Mouse (Mus musculus) midbrain, embryonic 13.5 days (tissue): ENCODE results near the gene Rps18. TPM values are rescaled to one million over a fixed set of nuclear protein-coding genes. Genes with fewer than 3 reads are reported as not detected.
A peak's percentile ranks its signal among the peaks of the same experiment; 100 is the strongest.
"Not testable (repeated sequence)": the region's sequence is repeated elsewhere in the genome, so short reads cannot be mapped to it uniquely, and the experiment has no call there.

ENCODE experiments used
- ATAC-seq: fragments of 200-750 bp; cut with Nextera tagmentation; 2 replicates; pipeline ENCODE4 v1.8.0; 2017; ENCODE audit warnings: mild to moderate bottlenecking, moderate TSS enrichment, moderate library complexity
- H3K27ac ChIP-seq: fragments of 300-500 bp; sonication (generic); 2 replicates; pipeline ENCODE4 v1.5.1; 2015; ENCODE audit warnings: inconsistent platforms, mild to moderate bottlenecking, moderate library complexity
- H3K27me3 ChIP-seq: fragments of 300-500 bp; sonication (generic); 2 replicates; pipeline ENCODE4 v1.6.1; 2015; ENCODE audit warnings: mild to moderate bottlenecking, inconsistent platforms
- H3K36me3 ChIP-seq: fragments of 300-500 bp; sonication (generic); 2 replicates; pipeline ENCODE4 v1.6.1; 2015; ENCODE audit warnings: mild to moderate bottlenecking, inconsistent platforms
- H3K4me1 ChIP-seq: fragments of 300-500 bp; sonication (generic); replicated peaks from 2 replicates; pipeline ENCODE4 v1.6.1; 2015; ENCODE audit warnings: inconsistent platforms
- H3K4me2 ChIP-seq: fragments of 300-500 bp; sonication (generic); replicated peaks from 2 replicates; pipeline ENCODE4 v1.6.1; 2015; ENCODE audit warnings: moderate library complexity, mild to moderate bottlenecking, inconsistent platforms
- H3K4me3 ChIP-seq: fragments of 300-500 bp; sonication (generic); replicated peaks from 2 replicates; pipeline ENCODE4 v1.5.1; 2015; ENCODE audit warnings: mild to moderate bottlenecking, inconsistent platforms
- H3K9ac ChIP-seq: fragments of 300-500 bp; sonication (generic); replicated peaks from 2 replicates; pipeline ENCODE4 v1.6.1; 2015; ENCODE audit warnings: mild to moderate bottlenecking, inconsistent platforms
- H3K9me3 ChIP-seq: fragments of 300-500 bp; sonication (generic); 2 replicates; pipeline ENCODE4 v1.6.1; 2016; ENCODE audit warnings: mild to moderate bottlenecking, inconsistent platforms
- WGBS: fragments of 180-500 bp; shearing (Covaris S2); methylation state at CpG from one replicate; pipeline ENCODE4 v1.1.7; 2015; 5-methylcytosine and 5-hydroxymethylcytosine counted together
- polyA plus RNA-seq: library from polyadenylated mRNA; unstranded; fragments of >200 nt; fragmentation: Nextera tagmentation; extraction: Ambion mirVana; gene quantifications from 2 replicates; pipeline ENCODE4 v1.2.1, GENCODE M21; 2015

Rps18 gene
- 918 and 949 TPM in 2 replicates for polyA plus RNA-seq

DNA sequence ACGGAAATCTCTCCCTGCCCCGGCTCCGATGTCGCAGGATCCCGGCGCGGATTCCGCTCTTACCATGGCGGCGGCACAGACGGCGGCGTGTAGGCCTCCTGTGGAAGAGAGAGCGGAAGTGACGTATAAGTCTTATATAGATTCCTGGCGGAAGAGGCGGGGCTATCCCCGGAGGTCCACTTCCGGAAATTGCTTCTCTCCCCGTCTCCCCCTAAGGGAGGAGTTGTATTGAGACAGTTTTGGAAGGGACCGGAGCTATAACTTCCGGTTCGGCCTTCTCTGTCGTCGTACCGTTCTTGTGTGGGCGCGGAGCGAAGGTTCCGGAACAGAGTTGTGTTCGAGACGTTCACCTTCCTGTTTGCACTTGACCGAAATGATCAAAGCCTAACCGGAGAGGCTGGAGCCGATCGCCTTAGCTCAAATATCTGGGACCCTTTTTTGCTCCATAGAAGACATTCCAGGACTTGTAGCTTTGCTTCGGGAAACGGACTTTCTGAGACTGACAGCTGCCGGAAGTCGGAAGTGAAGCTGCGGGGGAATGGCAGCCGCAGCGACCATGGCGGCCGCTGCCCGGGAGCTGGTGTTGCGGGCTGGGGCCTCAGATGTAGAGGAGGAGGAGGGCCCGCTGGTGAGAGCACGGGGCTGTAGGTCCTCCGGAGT is at the start of gene Rps18, which contains the start of gene Vps52:
Gene Rps18, minus strand, starts transcription at position 447 of the 660 bp plus-strand sequence.
Gene Vps52, plus strand, starts transcription at position 258 of the 660 bp plus-strand sequence.
- Histone ChIP-seq H3K4me2 (peak within 1 kb of the TSS; percentile 87), H3K4me1 (peaks cover 60% of the 10 kb centered on the region), H3K27me3 (no peaks in the 10 kb centered on the region), H3K9ac (peak within 1 kb of the TSS; percentile 96), H3K4me3 (peak within 1 kb of the TSS; percentile 85), H3K9me3 (no peaks in the 10 kb centered on the region), H3K27ac (peak within 1 kb of the TSS; percentile 90), H3K36me3 (peaks cover 57% of the 10 kb centered on the region)
- peak; percentile 90 for ATAC-seq
- WGBS, result under 1% methylated on average over 50 of the region's 50 CpGs

DNA sequence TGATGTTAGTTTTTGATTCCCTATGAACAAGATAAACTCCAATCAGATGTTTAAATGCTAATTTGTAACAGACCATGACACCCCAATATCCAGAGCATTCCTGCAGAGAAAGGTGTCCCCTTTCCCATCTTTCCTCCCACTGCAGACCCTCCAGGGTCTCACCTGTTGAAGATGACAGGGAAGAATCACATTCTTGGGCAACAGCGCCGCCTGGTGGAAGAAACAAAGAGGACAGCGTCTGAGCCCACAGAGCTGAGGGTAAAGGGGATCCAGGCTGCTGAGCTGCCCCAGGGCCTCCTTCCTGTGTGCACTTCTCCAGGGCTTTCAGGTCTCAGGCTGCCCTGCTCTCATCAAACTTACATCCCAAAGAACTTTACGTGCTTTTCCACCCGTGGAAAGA is 47.6 kb upstream of the Rps18 start:
- H3K27ac ChIP-seq, result no peak overlapping the region
- H3K9me3 ChIP-seq, result no peaks in the 10 kb centered on the region
- H3K4me1 ChIP-seq, result peaks cover 12% of the 10 kb centered on the region
- no peaks in the 10 kb centered on the region for H3K36me3 ChIP-seq
- no peak overlapping the region for H3K9ac ChIP-seq
- WGBS, result 3% methylated on average over 5 of the region's 5 CpGs
- ATAC-seq, result no peak
- H3K4me2 ChIP-seq, result no peak overlapping the region
- H3K27me3 ChIP-seq, result peaks cover 39% of the 10 kb centered on the region
- H3K4me3 ChIP-seq, result no peak overlapping the region

DNA sequence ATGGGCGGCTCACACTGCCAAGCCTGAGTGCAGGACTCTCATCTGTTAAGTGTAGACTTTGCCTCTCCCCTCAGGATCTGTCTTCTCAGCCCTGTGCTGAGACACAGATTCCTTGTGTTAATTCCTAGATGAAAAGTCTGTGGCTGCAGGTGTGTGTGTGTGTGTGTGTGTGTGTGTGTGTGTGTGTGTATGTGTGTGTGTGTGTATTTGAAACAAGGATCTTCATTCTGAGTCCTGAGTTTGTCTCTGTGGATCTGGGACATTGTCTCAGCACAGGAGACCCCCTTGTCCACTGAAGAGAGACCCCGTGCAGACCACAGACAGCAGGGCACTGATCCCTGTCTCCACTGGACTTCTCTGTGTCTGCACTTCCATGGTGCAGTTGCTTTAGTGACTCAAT is 45.0 kb upstream of the Rps18 start:
- WGBS, result 61% methylated on average over 2 of the region's 2 CpGs
- not testable (repeated sequence) for H3K9ac ChIP-seq, ATAC-seq, H3K27ac ChIP-seq, H3K4me2 ChIP-seq, H3K9me3 ChIP-seq, H3K36me3 ChIP-seq
- Histone ChIP-seq H3K4me1 (peaks cover 12% of the 10 kb centered on the region), H3K27me3 (peaks cover 39% of the 10 kb centered on the region), H3K4me3 (peak overlapping the region; percentile 50)

DNA sequence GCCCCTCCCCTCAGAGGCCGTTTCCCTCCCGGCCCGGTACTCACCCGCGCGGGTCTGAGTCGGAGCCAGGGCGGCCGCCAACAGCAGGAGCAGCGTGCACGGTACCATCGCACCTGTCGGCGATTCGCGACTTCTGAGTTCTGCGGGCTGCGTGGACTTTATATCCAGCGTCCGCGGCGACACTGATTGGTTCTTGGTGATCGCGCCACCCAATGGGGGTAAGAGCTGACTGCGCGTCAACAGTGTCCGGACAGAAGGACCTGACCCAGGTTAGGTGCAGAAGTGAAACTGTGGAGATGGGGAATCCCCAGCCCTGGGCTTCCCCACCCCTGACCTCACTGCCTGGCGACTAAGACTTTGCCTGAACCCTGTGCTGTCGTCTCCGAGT is 44.3 kb upstream of the Rps18 start, which contains the start of gene H2-K1:
Gene H2-K1, minus strand, starts transcription at position 198 of the 388 bp plus-strand sequence.
- no peaks in the 10 kb centered on the region for H3K9me3 ChIP-seq
- peak; percentile 81 for ATAC-seq
- H3K27me3 ChIP-seq, result peaks cover 39% of the 10 kb centered on the region
- H3K9ac ChIP-seq, result peak within 1 kb of the TSS; percentile 62
- H3K4me2 ChIP-seq, result peak within 1 kb of the TSS; percentile 85
- under 1% methylated on average over 30 of the region's 30 CpGs for WGBS
- no peak within 1 kb of the TSS for H3K27ac ChIP-seq
- peak within 1 kb of the TSS; percentile 50 for H3K4me3 ChIP-seq
- H3K36me3 ChIP-seq, result no peaks in the 10 kb centered on the region
- peaks cover 12% of the 10 kb centered on the region for H3K4me1 ChIP-seq

DNA sequence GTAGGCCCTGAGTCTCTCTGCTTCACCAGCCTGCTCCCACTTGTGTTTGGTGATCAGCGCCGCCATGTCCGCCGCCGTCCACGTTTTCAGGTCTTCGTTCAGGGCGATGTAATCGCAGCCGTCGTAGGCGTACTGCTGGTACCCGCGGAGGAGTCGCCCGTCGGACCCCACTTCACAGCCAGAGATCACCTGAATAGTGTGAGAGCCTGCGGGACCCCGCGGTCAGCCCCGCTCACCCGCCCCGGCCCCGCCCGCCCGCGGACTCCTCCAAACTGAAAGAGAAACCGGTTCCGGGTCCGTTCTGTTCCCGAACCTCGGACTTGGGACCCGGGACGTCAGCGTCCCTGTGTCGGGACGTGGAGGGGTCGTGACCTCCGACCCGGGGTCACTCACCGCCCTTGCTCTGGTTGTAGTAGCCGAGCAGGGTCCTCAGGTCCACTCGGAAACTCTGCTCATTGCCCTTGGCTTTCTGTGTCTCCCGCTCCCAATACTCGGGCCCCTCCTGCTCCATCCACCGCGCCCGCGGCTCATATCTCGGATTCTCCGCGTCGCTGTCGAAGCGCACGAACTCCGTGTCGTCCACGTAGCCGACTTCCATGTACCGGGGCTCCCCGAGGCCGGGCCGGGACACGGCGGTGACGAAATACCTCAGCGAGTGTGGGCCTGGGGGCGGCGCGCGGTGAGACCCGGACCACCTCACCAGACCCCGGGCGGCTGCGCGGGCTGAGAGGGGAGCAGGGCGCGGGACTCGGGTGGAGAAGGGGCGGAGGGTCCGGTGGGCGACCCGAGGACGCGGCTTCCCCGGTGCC is 43.7 kb upstream of the Rps18 start:
- 2% methylated on average over 87 of the region's 87 CpGs for WGBS
- Histone ChIP-seq H3K36me3 (no peaks in the 10 kb centered on the region), H3K27ac (no peak overlapping the region), H3K9ac (peak overlapping the region; percentile 62), H3K4me3 (peak overlapping the region; percentile 50), H3K27me3 (peaks cover 39% of the 10 kb centered on the region), H3K9me3 (no peaks in the 10 kb centered on the region), H3K4me2 (peak overlapping the region; percentile 85), H3K4me1 (peaks cover 12% of the 10 kb centered on the region)
- peak; percentile 56 for ATAC-seq

DNA sequence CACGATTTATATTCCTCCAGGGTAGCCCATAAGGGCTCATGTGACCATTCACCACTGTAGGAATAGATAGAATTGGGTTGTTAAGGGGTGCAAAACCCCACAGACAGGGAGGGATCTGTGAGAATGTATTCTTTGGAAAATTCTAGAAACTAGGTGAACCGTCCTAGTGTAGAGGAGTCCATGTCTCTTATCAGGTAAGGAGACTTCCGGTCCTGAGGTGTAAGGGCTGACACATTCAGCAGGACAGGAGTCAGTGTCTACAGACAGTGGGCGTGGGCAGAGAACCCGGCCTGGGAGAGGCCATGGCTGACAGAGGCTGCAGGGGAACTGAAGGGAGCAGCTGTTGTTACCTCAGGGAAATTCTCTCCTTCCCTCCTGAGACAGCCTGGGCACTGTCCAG is 42.9 kb upstream of the Rps18 start:
- 57% methylated on average over 5 of the region's 5 CpGs for WGBS

DNA sequence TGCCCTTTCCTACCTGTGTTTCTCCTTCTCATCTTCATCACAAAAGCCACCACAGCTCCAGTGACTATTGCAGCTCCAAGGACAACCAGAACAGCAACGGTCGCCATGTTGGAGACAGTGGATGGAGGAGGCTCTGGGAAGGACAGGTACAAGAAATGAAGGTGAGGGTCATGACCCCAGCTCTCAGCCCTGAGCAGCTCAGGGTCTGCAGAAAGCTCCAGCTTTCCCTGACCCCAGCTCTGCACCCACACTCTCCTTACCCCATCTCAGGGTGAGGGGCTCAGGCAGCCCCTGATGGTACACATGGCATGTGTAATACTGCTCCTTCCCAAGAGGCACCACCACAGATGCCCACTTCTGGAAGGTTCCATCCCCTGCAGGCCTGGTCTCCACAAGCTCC is 41.2 kb upstream of the Rps18 start:
- not testable (repeated sequence) for H3K4me3 ChIP-seq, H3K9me3 ChIP-seq, H3K4me2 ChIP-seq, H3K9ac ChIP-seq, ATAC-seq, H3K36me3 ChIP-seq, H3K27ac ChIP-seq
- WGBS, result 90% methylated on average over 2 of the region's 2 CpGs
- Histone ChIP-seq H3K27me3 (peaks cover 35% of the 10 kb centered on the region), H3K4me1 (peaks cover 12% of the 10 kb centered on the region)

More for the DNA sequence above, 42.9 kb upstream of the Rps18 start:
- H3K9ac ChIP-seq, H3K27ac ChIP-seq, H3K36me3 ChIP-seq, H3K4me3 ChIP-seq, H3K9me3 ChIP-seq, H3K4me2 ChIP-seq, ATAC-seq: not testable (repeated sequence)
- peaks cover 12% of the 10 kb centered on the region for H3K4me1 ChIP-seq
- peaks cover 39% of the 10 kb centered on the region for H3K27me3 ChIP-seq

DNA sequence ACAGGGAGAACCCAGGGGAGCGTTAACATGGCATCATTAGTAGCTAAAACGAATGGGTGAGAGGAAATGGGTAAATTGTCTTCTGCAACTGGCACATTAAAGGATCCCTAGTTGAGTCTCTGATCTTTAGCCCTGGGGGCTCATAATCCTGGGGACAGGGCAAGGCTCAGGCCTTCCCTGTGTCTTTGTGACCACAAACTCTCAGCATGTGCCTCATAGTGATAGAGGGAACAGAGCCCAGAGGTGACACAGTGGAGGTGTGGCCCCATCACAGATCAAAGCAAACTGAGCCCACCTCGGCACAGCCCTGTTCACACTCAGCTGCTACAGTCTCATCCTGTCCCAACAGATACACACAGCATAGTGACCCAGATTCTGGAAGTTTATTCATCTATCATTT is 39.9 kb upstream of the Rps18 start:
- 78% methylated on average over 3 of the region's 3 CpGs for WGBS
- ATAC-seq, result no peak
- no peak overlapping the region for H3K9ac ChIP-seq
- peaks cover 22% of the 10 kb centered on the region for H3K27me3 ChIP-seq
- no peak overlapping the region for H3K27ac ChIP-seq
- peaks cover 12% of the 10 kb centered on the region for H3K4me1 ChIP-seq
- H3K4me3 ChIP-seq, result no peak overlapping the region
- no peaks in the 10 kb centered on the region for H3K36me3 ChIP-seq
- no peaks in the 10 kb centered on the region for H3K9me3 ChIP-seq
- H3K4me2 ChIP-seq, result no peak overlapping the region

DNA sequence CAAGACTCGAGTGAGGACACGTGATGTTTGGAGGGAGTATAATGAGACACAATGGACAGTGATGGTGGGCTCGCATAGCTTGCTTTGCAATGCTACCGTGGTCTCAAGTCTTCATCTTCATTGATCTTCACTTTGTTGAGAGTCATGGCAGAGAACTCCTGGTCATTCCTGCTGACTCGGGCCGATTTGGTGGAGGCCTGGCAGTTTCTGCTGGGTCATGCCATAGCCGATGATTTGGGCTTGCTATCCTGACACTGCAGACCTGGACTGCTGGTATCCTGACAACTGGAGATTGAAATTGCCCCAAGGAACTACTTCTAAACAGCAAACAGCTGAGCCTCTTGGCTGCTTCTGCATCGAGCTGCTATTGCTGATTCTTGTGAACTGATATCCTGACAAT is 39.2 kb upstream of the Rps18 start:
- H3K4me2 ChIP-seq, result no peak overlapping the region
- H3K27ac ChIP-seq, result no peak overlapping the region
- peaks cover 6% of the 10 kb centered on the region for H3K4me1 ChIP-seq
- no peak overlapping the region for H3K4me3 ChIP-seq
- ATAC-seq, result no peak
- H3K9ac ChIP-seq, result no peak overlapping the region
- WGBS, result 92% methylated on average over 8 of the region's 8 CpGs
- peaks cover 15% of the 10 kb centered on the region for H3K27me3 ChIP-seq
- no peaks in the 10 kb centered on the region for H3K36me3 ChIP-seq
- no peaks in the 10 kb centered on the region for H3K9me3 ChIP-seq

DNA sequence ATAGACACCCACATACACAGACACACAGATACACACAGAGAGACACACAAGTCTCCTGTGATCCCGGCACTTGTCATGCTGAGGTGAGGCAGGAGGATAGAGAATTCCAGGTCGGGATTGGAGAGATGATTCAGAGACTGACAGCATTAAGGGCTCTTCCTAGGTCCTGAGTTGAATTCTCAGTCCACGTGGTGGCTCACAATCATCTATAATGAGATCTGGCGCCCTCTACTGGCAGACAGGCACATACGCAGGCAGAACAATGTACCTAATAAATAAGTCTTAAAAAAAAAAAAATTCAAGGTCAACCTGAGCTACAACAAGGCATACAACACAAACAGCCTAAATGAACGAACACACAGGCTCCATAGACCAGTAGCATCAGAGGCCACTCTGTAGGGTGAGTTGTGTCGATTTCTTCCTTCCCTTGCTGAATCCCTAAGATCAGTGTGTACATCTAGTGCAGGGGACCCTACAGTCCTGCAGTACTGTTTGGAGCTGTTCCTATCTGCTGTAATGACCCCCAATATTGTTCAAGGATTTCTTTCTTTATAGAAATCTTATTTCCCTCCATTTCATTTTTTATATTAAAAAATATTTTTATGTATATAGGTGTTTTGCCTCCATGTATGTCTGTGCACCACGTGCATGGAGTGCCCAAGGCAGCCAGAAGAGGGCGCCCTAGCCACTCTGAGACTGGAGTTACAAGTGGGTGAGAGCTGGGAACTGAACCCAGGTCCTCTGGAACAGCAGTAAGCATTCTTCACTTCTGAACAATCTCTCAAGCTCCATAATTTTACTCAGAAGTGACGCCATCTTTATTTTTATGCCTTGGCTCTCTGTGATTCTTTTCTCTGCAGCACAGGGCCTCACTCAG is 36.2 kb upstream of the Rps18 start:
- H3K9me3 ChIP-seq, result no peaks in the 10 kb centered on the region
- H3K27ac ChIP-seq, result no peak overlapping the region
- H3K4me2 ChIP-seq, result no peak overlapping the region
- H3K4me1 ChIP-seq, result no peaks in the 10 kb centered on the region
- peak; percentile 55; the same call in 1 of the 2 replicates for ATAC-seq
- no peak overlapping the region for H3K9ac ChIP-seq
- 0 out of 2 replicates have a peak, but pooled peaks cover 3% of the 10 kb centered on the region for H3K27me3 ChIP-seq
- H3K36me3 ChIP-seq, result no peaks in the 10 kb centered on the region
- WGBS, result 33% methylated on average over 10 of the region's 10 CpGs
- H3K4me3 ChIP-seq, result no peak overlapping the region

DNA sequence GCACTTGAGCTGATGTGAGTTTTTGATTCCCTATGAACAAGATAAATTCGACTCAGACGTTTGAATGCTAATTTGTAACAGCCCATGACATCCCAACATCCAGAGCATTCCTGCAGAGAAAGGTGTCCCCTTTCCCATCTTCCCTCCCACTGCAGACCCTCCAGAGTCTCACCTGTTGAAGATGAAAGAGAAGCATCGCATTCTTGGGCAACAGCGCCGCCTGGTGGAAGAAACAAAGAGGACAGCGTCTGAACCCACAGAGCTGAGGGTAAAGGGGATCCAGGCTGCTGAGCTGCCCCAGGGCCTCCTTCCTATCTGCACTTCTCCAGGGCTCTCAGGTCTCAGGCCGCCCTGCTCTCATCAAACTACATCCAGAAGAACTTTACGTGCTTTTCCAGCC is 26.3 kb upstream of the Rps18 start:
- peak overlapping the region; percentile 49 for H3K4me3 ChIP-seq
- peak overlapping the region; percentile 59 for H3K4me2 ChIP-seq
- not testable (repeated sequence) for H3K9me3 ChIP-seq, H3K36me3 ChIP-seq, ATAC-seq, H3K9ac ChIP-seq
- peaks cover 36% of the 10 kb centered on the region for H3K27me3 ChIP-seq
- 15% methylated on average over 8 of the region's 8 CpGs for WGBS
- 0 out of 2 replicates have a peak overlapping the region, but pooled peaks have one; percentile 90 for H3K27ac ChIP-seq
- peaks cover 24% of the 10 kb centered on the region for H3K4me1 ChIP-seq
